Mouse (Mus musculus) G1E (cell line): ENCODE measurements around the gene Atg5. TPM values are rescaled to one million over a fixed set of nuclear protein-coding genes. Genes with fewer than 3 reads are reported as not detected.

Source experiments
- ATAC-seq: 2 replicates; pipeline ENCODE4 v1.8.0; 2016; ENCODE audit warnings: mild to moderate bottlenecking; ENCODE audit not compliant: insufficient number of reproducible peaks, poor library complexity, low FRiP score, severe bottlenecking; ENCODE audit errors: extremely low read depth
- DNase-seq: peaks from one replicate; pipeline ENCODE4 v3.0.0; 2012; ENCODE audit warnings: low spot score
- H3K27me3 ChIP-seq: 2 replicates; pipeline ENCODE4 v1.6.1; 2012; ENCODE audit warnings: mild to moderate bottlenecking, low read length, inconsistent platforms; ENCODE audit not compliant: insufficient read depth
- H3K36me3 ChIP-seq: replicated peaks from 2 replicates; pipeline ENCODE3; 2012; ENCODE audit warnings: mild to moderate bottlenecking, inconsistent platforms
- H3K4me1 ChIP-seq: 2 replicates; pipeline ENCODE4 v1.6.1; 2012; ENCODE audit warnings: low read depth, low read length, inconsistent platforms, mixed read lengths; ENCODE audit not compliant: insufficient read depth
- H3K4me3 ChIP-seq: 2 replicates; pipeline ENCODE4 v1.5.1; 2012; ENCODE audit warnings: low read depth, mild to moderate bottlenecking, inconsistent platforms, low read length, moderate library complexity, mixed read lengths
- H3K9me3 ChIP-seq: replicated peaks from 2 replicates; pipeline ENCODE4 v1.6.1; 2012; ENCODE audit warnings: inconsistent platforms
- CTCF ChIP-seq: IDR thresholded peaks from 2 replicates; pipeline ENCODE4 v1.5.1; 2012; ENCODE audit warnings: low read depth, low read length, inconsistent platforms, mixed read lengths
- GATA1 ChIP-seq: IDR thresholded peaks from 2 replicates; pipeline ENCODE4 v1.6.1; 2012; ENCODE audit warnings: borderline replicate concordance, low read length, inconsistent platforms, mixed read lengths
- GATA2 ChIP-seq: IDR thresholded peaks from 2 replicates; pipeline ENCODE4 v1.6.1; 2012; ENCODE audit warnings: low read depth, low read length, inconsistent platforms, borderline replicate concordance
- POLR2AphosphoS5 ChIP-seq: IDR thresholded peaks from 2 replicates; pipeline ENCODE4 v1.6.1; 2012; ENCODE audit warnings: low read depth, low read length, inconsistent platforms; ENCODE audit not compliant: insufficient replicate concordance
- TAL1 ChIP-seq: conservative IDR thresholded peaks from 2 replicates; pipeline ENCODE4 v1.6.1; 2012; ENCODE audit warnings: low read depth, low read length, inconsistent platforms, mixed read lengths
- polyA plus RNA-seq: library from polyadenylated mRNA; stranded (reverse); fragments of >175 nt; gene quantifications from 2 replicates; pipeline ENCODE4 v1.2.3, GENCODE M21; 2012
- total RNA-seq, 2 experiments: library from RNA; stranded (forward) in 1 of 2; stranded (reverse) in 1 of 2; fragments of 200-1000 nt in 1 of 2; fragments of >200 nt in 1 of 2; fragmentation: Nextera tagmentation in 1 of 2; gene quantifications; 2 replicates each; pipeline ENCODE4 v1.2.3; 2014 to 2017

Gene Atg5
- total and polyA plus RNA-seq, 3 experiments: 4.4 to 23.3 (median 23.2) TPM

GRCm38 (mm10) chr10:44388706-44389233 lies 120.6 kb downstream of the Atg5 start:
- DNase-seq: no peak
- no peaks in the 10 kb centered on the region for H3K27me3 ChIP-seq
- TF ChIP-seq TAL1 (no peak), CTCF (no peak), GATA2 (no peak)
- no peaks in the 10 kb centered on the region; the same call in 1 of the 2 replicates for H3K4me1 ChIP-seq
- ATAC-seq: no peak
- H3K4me3 ChIP-seq: no peak overlapping the region
- H3K9me3 ChIP-seq: no peaks in the 10 kb centered on the region
- H3K36me3 ChIP-seq: no peaks in the 10 kb centered on the region

DNA sequence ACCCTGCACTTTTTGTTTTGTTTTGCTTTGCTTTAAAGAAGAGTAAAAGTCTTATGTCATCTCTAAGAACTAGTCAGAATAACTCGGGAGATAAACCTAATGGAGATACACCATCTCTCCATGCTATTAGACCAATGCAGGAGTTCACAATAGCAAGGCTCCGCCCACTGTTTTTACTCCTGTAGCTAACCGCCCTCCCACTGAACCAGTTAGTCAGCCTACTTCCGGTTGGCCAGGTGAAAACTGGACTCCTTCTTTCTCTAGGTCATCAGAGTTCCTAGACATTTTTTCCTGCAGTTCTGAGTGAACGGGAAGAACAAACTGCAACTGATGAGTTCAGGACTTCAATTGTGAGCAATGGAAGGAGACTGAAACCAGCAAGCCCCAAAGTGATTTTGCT lies 122.1 kb downstream of the Atg5 start:
- Histone ChIP-seq H3K9me3 (no peaks in the 10 kb centered on the region), H3K4me3 (no peak overlapping the region), H3K36me3 (no peaks in the 10 kb centered on the region), H3K4me1 (no peaks in the 10 kb centered on the region; the same call in 1 of the 2 replicates), H3K27me3 (no peaks in the 10 kb centered on the region)
- ATAC-seq: no peak
- no peak for DNase-seq
- TF ChIP-seq GATA1 (no peak), POLR2AphosphoS5 (no peak), TAL1 (no peak), GATA2 (no peak), CTCF (no peak)

GRCm38 (mm10) chr10:44391509-44392290 lies 123.5 kb downstream of the Atg5 start:
- TF ChIP-seq GATA2 (no peak), POLR2AphosphoS5 (no peak), CTCF (no peak), GATA1 (no peak), TAL1 (no peak)
- H3K4me3 ChIP-seq: no peak overlapping the region
- H3K27me3 ChIP-seq: peaks cover 1% of the 10 kb centered on the region
- DNase-seq (no peak), ATAC-seq (no peak)
- H3K9me3 ChIP-seq: no peaks in the 10 kb centered on the region
- no peaks in the 10 kb centered on the region; the same call in 1 of the 2 replicates for H3K4me1 ChIP-seq
- no peaks in the 10 kb centered on the region for H3K36me3 ChIP-seq

- DNase-seq: no peak
- Histone ChIP-seq H3K4me3 (no peak overlapping the region), H3K9me3 (no peaks in the 10 kb centered on the region), H3K36me3 (no peaks in the 10 kb centered on the region), H3K4me1 (no peaks in the 10 kb centered on the region; the same call in 1 of the 2 replicates), H3K27me3 (peaks cover 8% of the 10 kb centered on the region)
- no peak for ATAC-seq
- TF ChIP-seq GATA2 (no peak), CTCF (no peak), TAL1 (no peak), POLR2AphosphoS5 (no peak), GATA1 (no peak)
These were observed 124.7 kb downstream of the Atg5 start for GRCm38 (mm10) chr10:44392855-44393254.

DNA sequence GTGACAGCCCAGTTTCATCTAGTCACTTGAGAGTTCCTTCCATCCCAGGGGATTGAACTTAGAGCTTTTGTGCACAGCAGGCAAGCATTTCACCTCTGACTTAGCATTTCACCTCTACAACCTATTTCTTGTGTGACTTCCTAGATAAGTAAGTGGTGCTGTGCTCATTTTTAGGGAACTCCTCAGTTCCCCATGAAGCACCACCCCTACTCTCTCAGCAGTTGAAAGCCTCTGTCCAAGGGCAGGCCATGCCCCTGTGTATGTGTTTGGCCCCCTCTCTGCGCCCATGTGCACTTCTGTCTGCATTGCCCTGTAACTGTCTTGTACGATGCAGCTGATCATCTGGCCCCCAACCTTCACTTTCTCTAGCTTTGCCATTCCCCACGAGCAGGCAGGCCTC lies 132.0 kb downstream of the Atg5 start:
- no peak for TF ChIP-seq POLR2AphosphoS5
- no peak for TF ChIP-seq GATA2
- TF ChIP-seq CTCF: no peak
- no peak for TF ChIP-seq GATA1
- Histone ChIP-seq H3K4me3 (no peak overlapping the region), H3K36me3 (no peaks in the 10 kb centered on the region), H3K9me3 (no peaks in the 10 kb centered on the region), H3K27me3 (peaks cover 8% of the 10 kb centered on the region), H3K4me1 (peaks cover 14% of the 10 kb centered on the region)
- DNase-seq: no peak
- no peak for ATAC-seq

GRCm38 (mm10) chr10:44400602-44401001 lies 132.4 kb downstream of the Atg5 start:
- DNase-seq (no peak), ATAC-seq (no peak)
- H3K36me3 ChIP-seq: no peaks in the 10 kb centered on the region
- peaks cover 8% of the 10 kb centered on the region for H3K27me3 ChIP-seq
- TF ChIP-seq TAL1 (no peak), CTCF (no peak), POLR2AphosphoS5 (no peak), GATA1 (no peak), GATA2 (no peak)
- H3K4me1 ChIP-seq: peaks cover 14% of the 10 kb centered on the region
- H3K9me3 ChIP-seq: no peaks in the 10 kb centered on the region
- H3K4me3 ChIP-seq: no peak overlapping the region

DNA sequence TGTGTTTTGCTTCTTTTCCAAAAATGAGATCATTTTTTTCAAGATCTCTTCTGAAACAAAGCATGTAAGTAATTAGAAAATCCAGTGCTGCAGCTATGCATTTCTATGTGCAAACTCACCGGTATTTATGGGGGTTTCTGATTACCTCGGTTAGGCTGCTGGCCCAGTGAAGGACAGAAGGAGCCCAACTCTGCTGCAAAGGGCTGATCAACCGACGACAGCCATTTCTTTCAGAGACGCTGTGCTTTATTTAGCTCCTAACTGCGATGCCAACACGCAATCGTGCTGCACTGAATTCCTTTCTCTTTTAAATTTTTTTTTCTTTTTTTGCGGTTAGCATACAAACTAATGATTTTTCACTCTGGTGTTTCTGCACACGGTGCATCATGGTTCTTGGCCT lies 133.4 kb downstream of the Atg5 start:
- Histone ChIP-seq H3K4me1 (peaks cover 14% of the 10 kb centered on the region), H3K27me3 (peaks cover 8% of the 10 kb centered on the region), H3K9me3 (no peaks in the 10 kb centered on the region), H3K36me3 (no peaks in the 10 kb centered on the region), H3K4me3 (no peak overlapping the region)
- DNase-seq (no peak), ATAC-seq (no peak)
- no peak for TF ChIP-seq GATA2
- TF ChIP-seq GATA1: no peak
- no peak for TF ChIP-seq CTCF
- no peak for TF ChIP-seq POLR2AphosphoS5
- no peak for TF ChIP-seq TAL1
